Mouse (Mus musculus) spleen, adult 2 months (tissue): ENCODE results near the gene Actr8.

Experiments
- CTCF ChIP-seq: fragments of 200-500 bp; IDR thresholded peaks from 2 replicates; pipeline ENCODE4 v1.5.1; 2011; ENCODE audit warnings: mild to moderate bottlenecking, inconsistent platforms; ENCODE audit not compliant: insufficient read depth, insufficient read length, insufficient replicate concordance; ENCODE audit errors: extremely low read depth
- POLR2A ChIP-seq: fragments of 200-500 bp; IDR thresholded peaks from 2 replicates; pipeline ENCODE4 v1.6.1; 2011; ENCODE audit warnings: low read depth, low read length, inconsistent platforms

DNA sequence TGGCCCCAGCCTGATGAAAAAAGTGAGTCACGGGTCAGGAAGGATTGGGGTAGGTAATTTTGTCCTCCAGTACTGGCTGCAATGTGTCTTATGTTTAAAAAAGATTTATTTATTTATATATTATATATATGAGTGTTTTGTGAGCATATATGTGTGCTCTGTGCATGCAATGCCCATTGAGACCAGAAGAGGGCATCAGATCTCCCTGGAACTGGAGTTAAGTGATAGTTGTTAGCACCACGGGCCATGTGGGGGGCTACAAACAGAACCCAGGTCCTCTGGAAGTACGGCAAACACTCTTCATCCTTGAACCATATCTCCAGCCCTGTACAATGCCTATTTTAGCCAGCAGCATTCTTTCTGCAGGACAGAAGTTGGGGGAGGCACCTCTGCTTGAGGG lies 69.9 kb downstream of the Actr8 start:
- TF ChIP-seq CTCF (no peak), POLR2A (no peak)
